Mouse (Mus musculus): ENCODE results near the gene Grm1.

The Grm1 gene

GRCm38 (mm10) chr10:10964490-10965150, 117.5 kb downstream of the Grm1 start:
- DNase-seq (ENCODE audit: low spot score in 2 of 2), result no peak

GRCm38 (mm10) chr10:10950557-10950956, 131.6 kb downstream of the Grm1 start:
- DNase-seq (ENCODE audit: low spot score in 2 of 2), result no peak

GRCm38 (mm10) chr10:10949172-10949571, 133.0 kb downstream of the Grm1 start:
- DNase-seq (ENCODE audit: low spot score in 2 of 2), result no peak

GRCm38 (mm10) chr10:10947531-10947930, 134.6 kb downstream of the Grm1 start:
- DNase-seq (ENCODE audit: low spot score in 2 of 2), result no peak

DNA sequence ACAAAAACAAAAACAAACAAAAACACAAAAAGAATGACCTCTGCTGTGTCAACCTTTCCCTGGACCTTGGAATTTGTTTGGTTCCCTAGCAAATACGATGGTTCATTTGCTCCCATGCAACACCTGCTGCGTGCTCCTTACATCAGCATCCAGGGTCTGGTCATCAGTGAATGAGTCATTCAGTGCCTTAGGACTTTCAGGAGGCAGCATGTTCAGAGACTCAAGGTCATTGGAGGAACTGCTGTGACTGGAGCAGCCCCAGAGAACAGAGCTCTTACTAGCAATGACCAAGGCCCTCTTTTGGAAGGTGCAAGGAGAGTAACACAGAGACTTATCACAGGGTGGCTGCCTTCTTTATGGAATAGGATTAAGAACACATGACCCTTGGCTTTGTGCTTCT, 138.2 kb downstream of the Grm1 start:
- DNase-seq (ENCODE audit: low spot score in 2 of 2), result no peak

GRCm38 (mm10) chr10:10942248-10942647, 139.9 kb downstream of the Grm1 start:
- peak in 1 of 2 experiments; percentile 37 for DNase-seq (ENCODE audit: low spot score in 2 of 2)

- no peak for DNase-seq (ENCODE audit: low spot score in 2 of 2)
Measured at GRCm38 (mm10) chr10:10935806-10936205, 146.3 kb downstream of the Grm1 start.

DNA sequence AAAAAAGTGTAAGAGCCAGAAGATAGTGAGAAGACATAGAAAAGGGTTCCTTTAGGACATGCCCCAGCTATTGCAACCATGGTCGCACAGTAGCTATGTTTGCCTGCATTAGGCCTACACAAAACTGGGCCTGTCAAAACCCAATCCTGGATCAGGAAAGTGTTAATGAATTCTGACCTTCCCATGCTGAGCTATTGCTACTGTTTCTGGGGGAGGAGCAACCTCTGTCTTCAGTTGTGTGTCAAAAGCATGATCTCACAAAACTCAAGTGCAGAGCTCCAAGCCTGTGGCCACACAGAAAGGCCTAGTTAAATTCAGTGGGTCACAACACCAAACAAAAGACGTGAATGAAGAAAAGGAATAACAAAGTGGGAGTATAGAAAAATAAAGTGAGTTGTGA, 152.5 kb downstream of the Grm1 start:
- DNase-seq (ENCODE audit: low spot score in 2 of 2), result no peak

DNA sequence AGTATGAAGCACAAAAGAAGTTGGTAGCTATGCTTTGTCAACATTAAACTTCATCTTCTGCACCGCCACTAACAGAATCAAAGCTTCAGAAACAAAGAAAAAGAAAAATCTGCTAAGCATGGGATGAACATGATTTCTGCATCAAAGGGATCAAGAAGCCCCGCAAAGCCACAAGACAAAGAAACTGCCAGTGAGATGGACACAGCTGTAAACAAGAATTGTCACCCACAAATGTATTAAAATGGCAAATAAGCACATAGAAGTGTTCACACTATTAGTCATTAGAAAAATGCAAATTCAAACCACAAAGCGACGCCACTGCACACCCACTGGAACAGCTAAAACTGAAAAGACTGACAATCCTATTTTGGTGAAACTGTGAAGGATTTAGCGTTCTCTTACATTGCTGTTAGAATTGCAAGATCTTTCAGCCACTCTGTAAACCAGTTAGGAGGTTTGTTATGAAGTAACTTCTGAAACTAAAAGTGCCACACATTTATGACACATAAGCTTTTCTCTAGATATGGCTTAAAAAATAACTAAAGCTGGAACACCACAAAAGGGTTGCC, 153.3 kb downstream of the Grm1 start:
- no peak for DNase-seq (ENCODE audit: low spot score in 2 of 2)

GRCm38 (mm10) chr10:10917857-10918399, 164.2 kb downstream of the Grm1 start:
- DNase-seq (ENCODE audit: low spot score in 2 of 2), result no peak

GRCm38 (mm10) chr10:10913621-10914020, 168.5 kb downstream of the Grm1 start:
- DNase-seq (ENCODE audit: low spot score in 2 of 2), result no peak

- DNase-seq (ENCODE audit: low spot score in 2 of 2), result no peak
Measured at GRCm38 (mm10) chr10:10890221-10890620, 191.9 kb downstream of the Grm1 start.

GRCm38 (mm10) chr10:10888521-10888920, 193.6 kb downstream of the Grm1 start:
- no peak for DNase-seq (ENCODE audit: low spot score in 2 of 2)

GRCm38 (mm10) chr10:10884992-10885391, 197.2 kb downstream of the Grm1 start:
- no peak for DNase-seq (ENCODE audit: low spot score in 2 of 2)

GRCm38 (mm10) chr10:10872142-10872541, 210.0 kb downstream of the Grm1 start:
- DNase-seq (ENCODE audit: low spot score in 2 of 2), result no peak

GRCm38 (mm10) chr10:10870271-10870670, 211.9 kb downstream of the Grm1 start:
- no peak for DNase-seq (ENCODE audit: low spot score in 2 of 2)

DNA sequence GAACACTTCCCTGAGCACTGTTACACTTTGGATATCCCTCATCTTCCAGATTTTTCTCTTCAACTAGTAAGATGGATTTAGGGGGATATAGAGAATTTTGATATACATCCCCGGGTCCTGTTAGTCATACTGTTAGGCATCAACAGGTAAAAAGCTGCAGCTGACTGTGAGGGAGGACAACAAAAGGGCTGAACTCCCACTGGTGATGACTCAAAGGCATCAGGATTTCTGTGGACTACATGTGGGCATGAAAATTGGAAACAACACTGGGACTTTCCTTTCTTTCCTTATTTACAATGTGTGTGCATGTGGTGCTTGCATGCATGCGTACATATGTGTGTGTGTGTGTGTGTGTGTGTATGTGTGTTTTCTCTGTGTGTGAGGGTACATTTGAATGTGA, 215.9 kb downstream of the Grm1 start:
- DNase-seq (ENCODE audit: low spot score in 2 of 2), result no peak

DNA sequence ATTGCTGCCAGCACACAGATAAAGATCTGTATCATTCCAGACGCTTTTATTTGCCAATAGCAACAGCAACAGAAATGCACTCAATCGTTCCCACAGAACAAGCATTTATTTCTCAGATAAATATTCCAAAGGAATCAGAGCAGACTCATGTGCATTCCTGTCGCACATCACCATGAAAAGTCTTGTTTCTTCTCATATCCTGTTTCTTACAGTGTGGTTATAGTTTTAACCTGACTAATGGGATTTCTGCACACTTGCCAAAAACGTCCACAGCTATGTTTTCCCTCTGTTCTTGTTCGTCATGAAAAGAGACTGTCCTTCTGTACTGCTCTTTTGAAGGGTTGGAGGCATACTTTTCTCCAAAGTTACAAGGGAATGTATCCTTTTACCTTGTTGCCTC, 217.4 kb downstream of the Grm1 start:
- DNase-seq (ENCODE audit: low spot score in 2 of 2), result no peak

DNA sequence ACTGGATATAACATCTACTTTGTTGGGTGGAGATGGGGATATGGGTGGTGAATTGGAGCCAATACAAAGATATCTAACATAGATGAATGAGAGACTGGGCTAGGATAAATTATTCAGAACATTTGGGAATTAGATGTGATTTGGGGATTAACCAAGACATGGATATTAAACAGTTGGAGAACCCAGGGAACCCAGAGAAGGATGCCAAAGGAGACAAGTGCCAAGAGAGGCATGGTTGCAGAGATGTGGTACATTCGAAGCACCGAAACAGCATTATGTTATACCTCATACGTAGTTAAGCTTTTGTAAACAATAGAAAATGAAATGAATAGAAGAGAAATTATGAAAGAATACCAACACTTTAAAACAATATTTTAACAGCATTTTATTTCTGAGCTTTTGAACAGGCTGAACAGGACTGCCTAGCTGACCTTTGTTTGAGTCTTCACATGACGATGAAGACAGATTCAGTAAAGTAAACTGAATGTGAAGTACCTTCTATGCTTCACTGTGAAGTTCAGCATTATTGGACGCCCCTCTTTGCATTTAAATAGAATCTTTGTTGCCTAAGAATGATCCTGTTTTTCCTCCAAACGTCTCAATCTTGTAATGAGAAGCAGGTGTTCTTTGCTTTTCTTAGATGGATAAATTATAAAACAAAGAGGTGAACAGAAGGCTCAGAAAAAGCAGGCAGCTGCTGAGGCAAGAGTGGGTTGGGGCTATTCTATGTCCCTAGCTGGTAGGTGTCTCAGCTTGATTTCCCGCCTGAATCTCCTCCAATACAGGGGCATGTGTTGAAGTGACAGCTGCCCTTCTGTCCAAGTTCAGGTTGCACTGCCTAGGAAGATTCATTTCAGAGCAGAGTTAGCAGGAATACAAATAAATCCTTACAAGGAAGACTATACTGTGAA, 234.5 kb downstream of the Grm1 start:
- DNase-seq (ENCODE audit: low spot score in 2 of 2), result peak in 1 of 2 experiments; percentile 27

GRCm38 (mm10) chr10:10845059-10845685, 237.0 kb downstream of the Grm1 start:
- DNase-seq (ENCODE audit: low spot score in 2 of 2), result no peak

DNA sequence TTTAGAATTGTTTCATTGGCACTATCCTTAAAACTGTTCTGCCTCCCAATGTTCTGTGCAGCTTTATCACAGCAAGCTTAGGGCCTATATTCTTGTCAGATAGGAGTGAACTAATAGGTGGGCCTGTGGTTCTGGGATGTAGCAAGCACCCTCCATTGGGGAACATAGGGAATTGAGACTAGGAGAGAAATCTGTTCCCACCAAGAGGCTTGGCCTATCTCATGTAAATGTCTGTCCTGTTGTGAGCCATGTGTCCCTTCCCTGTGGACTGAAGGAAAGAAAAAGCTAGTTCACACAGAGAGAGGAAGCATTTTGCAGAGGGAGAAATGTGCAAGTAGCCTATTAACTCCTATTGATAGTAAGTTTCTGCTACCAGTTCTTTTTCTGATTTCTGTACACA, 246.8 kb downstream of the Grm1 start:
- DNase-seq (ENCODE audit: low spot score in 2 of 2), result no peak

DNA sequence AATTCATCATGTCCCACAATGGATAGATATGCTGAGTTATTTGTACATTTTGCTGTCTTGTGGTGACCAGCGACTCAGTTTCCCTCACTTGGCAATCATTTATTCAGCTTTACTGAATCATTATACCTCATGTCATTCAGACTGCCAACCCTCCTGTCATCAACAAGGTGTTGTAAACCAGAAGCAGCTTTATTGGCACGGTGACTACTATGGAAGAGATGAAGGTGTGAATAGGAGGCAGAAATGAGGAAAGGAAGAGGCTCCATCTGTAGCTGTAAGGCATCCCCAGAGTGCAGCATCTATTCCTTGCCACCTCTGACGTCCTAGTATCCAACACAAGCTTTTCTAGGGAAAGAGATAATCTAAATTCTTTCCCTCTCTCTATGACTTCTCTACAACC, 247.3 kb downstream of the Grm1 start:
- DNase-seq (ENCODE audit: low spot score in 2 of 2), result no peak

All from right cerebral cortex, postnatal 10 days (tissue).